Mouse (Mus musculus) hindbrain, embryonic 12.5 days (tissue): ENCODE measurements around the gene Icam1. TPM values are rescaled to one million over a fixed set of nuclear protein-coding genes. Genes with fewer than 3 reads are reported as not detected.

Source experiments
- ATAC-seq: fragments of 200-750 bp; cut with Nextera tagmentation; 2 replicates; pipeline ENCODE4 v1.8.0; 2017; ENCODE audit warnings: moderate TSS enrichment; ENCODE audit not compliant: low FRiP score
- H3K27ac ChIP-seq: fragments of 300-500 bp; sonication (generic); 2 replicates; pipeline ENCODE4 v1.5.1; 2016; ENCODE audit warnings: mild to moderate bottlenecking
- H3K27me3 ChIP-seq: fragments of 300-500 bp; sonication (generic); 2 replicates; pipeline ENCODE4 v1.6.1; 2016; ENCODE audit warnings: mild to moderate bottlenecking
- H3K36me3 ChIP-seq: fragments of 300-500 bp; sonication (generic); 2 replicates; pipeline ENCODE4 v1.6.1; 2016; ENCODE audit warnings: mild to moderate bottlenecking
- H3K4me1 ChIP-seq: fragments of 300-500 bp; sonication (generic); 2 replicates; pipeline ENCODE4 v1.6.1; 2016
- H3K4me2 ChIP-seq: fragments of 300-500 bp; sonication (generic); replicated peaks from 2 replicates; pipeline ENCODE4 v1.6.1; 2016; ENCODE audit warnings: mild to moderate bottlenecking
- H3K4me3 ChIP-seq: fragments of 300-500 bp; sonication (generic); 2 replicates; pipeline ENCODE4 v1.5.1; 2016; ENCODE audit warnings: mild to moderate bottlenecking
- H3K9ac ChIP-seq: fragments of 300-500 bp; sonication (generic); 2 replicates; pipeline ENCODE4 v1.6.1; 2016; ENCODE audit warnings: mild to moderate bottlenecking, moderate library complexity
- H3K9me3 ChIP-seq: fragments of 300-500 bp; sonication (generic); replicated peaks from 2 replicates; pipeline ENCODE4 v1.6.1; 2016; ENCODE audit warnings: mild to moderate bottlenecking
- WGBS: fragments of 180-500 bp; shearing (Covaris S2); methylation state at CpG from one replicate; pipeline ENCODE4 v1.1.7; 2016; 5-methylcytosine and 5-hydroxymethylcytosine counted together
- polyA plus RNA-seq: library from polyadenylated mRNA; unstranded; fragments of >200 nt; fragmentation: Nextera tagmentation; extraction: Ambion mirVana; gene quantifications from 2 replicates; pipeline ENCODE4 v1.2.1, GENCODE M21; 2016

The Icam1 gene
- polyA plus RNA-seq = 5.2 and 5.5 TPM in 2 replicates

DNA sequence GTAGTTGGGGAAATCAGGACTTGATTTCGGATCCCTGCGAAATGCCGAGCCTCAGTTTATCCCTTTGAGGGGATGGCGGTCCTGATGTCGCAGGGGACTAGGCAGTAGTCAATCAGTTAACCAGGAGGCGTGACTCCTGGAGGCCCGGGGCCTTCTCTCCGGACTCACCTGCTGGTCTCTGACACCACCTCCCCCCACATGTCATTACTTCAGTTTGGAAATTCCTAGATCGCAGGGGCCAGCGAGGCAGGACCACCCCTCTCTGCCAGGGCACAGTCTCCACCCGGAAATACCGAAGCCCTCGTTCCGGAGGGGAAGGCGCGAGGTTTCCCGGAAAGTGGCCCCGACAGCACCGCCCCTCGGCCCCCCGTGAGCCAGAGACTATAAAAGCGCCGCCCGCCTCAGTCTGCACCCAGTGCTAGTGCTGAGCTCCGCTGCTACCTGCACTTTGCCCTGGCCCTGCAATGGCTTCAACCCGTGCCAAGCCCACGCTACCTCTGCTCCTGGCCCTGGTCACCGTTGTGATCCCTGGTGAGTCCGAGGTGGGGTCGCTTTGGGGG is at the start of gene Icam1:
TSS of gene Icam1 (plus strand) at position 415 of the 560 bp plus-strand sequence.
- Histone ChIP-seq H3K9me3 (no peaks in the 10 kb centered on the region; the same call in 1 of the 2 replicates), H3K27me3 (peaks cover 73% of the 10 kb centered on the region), H3K27ac (no peak within 1 kb of the TSS), H3K4me3 (peak within 1 kb of the TSS; percentile 21), H3K36me3 (no peaks in the 10 kb centered on the region), H3K9ac (peak within 1 kb of the TSS; percentile 38; the same call in 1 of the 2 replicates), H3K4me2 (peak within 1 kb of the TSS; percentile 44), H3K4me1 (peaks cover 4% of the 10 kb centered on the region; the same call in 1 of the 2 replicates)
- under 1% methylated on average over 30 of the region's 30 CpGs for WGBS
- ATAC-seq = no peak

DNA sequence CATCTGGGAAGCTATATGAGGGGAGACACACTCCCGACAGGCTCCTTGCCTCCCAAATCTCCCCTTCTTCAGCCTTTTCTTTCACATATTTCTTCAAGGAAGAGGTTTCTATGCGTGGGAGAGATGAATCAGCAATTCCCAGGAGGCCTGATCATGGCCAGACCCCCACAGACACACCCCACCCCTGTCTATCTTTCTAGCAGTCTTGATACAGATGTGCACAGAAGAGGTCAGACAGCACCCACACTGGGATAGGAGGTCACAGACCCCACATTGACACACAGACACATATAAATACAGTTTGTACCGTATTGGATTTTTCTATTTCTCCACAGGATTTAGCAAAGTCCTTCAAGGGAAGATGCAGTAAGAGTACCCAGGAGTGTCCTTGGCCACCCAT is 49.8 kb upstream of the Icam1 start:
- Histone ChIP-seq H3K9me3 (no peaks in the 10 kb centered on the region), H3K27ac (no peak overlapping the region), H3K27me3 (no peaks in the 10 kb centered on the region), H3K9ac (no peak overlapping the region), H3K4me1 (no peaks in the 10 kb centered on the region), H3K36me3 (peaks cover 28% of the 10 kb centered on the region), H3K4me3 (no peak overlapping the region), H3K4me2 (no peak overlapping the region)
- ATAC-seq = no peak
- 79% methylated on average over 3 of the region's 3 CpGs for WGBS

DNA sequence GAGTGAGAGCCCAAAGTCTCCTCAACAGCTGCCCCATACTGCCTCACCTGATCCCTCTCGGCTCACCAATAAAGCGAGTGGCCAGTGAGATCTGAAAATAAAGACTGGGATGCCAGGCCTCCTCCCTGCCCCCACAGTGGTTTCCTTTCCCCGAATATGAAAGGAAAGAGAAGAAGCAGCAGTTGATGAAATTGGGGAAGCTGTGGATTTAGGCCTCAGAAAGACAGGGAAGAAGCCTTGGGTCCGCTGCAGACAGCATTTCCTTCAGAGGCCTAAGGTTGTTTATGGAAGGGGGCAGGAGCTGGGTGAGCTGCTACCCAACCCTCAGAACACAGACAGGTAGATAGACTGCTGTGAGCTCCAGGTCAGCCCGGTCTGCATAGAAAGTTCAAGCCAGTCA is 49.0 kb upstream of the Icam1 start:
- Histone ChIP-seq H3K4me1 (peaks cover 2% of the 10 kb centered on the region), H3K4me3 (no peak overlapping the region), H3K9ac (no peak overlapping the region), H3K36me3 (peaks cover 28% of the 10 kb centered on the region), H3K27ac (no peak overlapping the region), H3K4me2 (no peak overlapping the region), H3K27me3 (no peaks in the 10 kb centered on the region), H3K9me3 (no peaks in the 10 kb centered on the region)
- ATAC-seq = no peak
- WGBS = 84% methylated on average over 5 of the region's 5 CpGs

DNA sequence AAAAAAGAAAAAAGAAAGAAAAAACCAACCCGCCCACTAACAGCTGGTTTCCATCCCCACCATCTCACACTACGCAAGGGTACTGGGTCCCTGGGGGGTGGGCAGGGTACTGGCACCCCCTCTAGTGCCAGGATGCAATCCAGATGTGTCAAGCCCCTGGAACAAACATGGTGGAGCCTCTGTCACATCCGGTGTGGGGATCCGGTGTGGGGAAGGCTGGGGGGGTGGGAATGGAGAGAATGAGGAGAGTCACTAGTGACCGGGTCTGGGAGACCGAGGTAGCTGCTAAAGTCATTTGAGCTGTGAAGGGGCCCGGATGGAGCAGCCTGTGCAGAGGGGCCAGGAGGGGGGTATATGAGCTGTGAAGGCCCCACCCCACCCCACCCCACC is 44.0 kb upstream of the Icam1 start:
- peaks cover 36% of the 10 kb centered on the region for H3K4me1 ChIP-seq
- H3K4me3 ChIP-seq = no peak overlapping the region
- H3K4me2 ChIP-seq = peak overlapping the region; percentile 44
- H3K9me3 ChIP-seq = no peaks in the 10 kb centered on the region
- H3K9ac ChIP-seq = peak overlapping the region; percentile 32; the same call in 1 of the 2 replicates
- no peak for ATAC-seq
- H3K27me3 ChIP-seq = peaks cover 6% of the 10 kb centered on the region; the same call in 1 of the 2 replicates
- peaks cover 20% of the 10 kb centered on the region for H3K36me3 ChIP-seq
- H3K27ac ChIP-seq = peak overlapping the region; percentile 77
- WGBS = 70% methylated on average over 7 of the region's 7 CpGs

DNA sequence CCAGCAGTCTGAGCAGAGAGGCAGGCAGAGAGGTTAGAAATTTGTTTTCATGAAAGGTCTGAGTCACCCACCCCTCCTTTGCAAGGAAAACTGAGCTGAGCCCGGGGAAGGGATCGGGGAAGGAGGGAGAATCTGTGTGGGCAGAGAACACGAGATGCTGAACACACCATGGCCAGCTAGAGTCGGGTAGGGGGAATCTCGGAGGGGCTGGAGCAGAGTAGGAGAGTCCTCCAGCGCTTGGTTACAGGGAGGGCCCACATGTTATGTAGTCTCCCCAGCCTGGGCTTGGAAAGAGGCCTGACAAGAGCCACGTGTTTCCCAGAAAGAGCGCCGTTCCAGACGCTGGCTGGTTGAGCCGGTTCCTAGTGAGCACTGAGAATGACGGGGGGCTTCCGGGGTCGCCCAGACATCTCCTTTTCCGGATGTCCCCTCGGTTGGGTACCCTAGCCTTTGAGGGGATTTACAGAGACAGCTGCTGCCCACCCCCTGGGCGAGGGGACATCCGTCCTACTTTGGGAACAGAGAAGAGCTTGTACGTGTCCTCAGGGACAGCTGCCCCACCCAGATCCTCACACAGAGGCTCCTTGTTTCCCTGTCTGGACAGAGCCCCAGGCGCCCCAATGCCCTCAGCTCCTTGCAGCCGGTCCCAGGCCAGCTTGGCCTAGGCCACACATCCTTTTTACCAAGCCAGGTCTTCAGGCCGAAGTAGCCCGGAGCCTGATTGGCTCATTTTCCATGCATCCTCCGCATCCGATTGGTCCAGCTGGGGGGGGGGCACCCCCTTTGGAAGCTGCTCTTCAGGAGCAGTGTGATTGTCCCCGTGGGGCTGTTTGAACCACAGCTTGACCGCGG is 43.4 kb upstream of the Icam1 start:
- H3K9ac ChIP-seq = peak overlapping the region; percentile 32
- H3K27ac ChIP-seq = peak overlapping the region; percentile 77
- H3K27me3 ChIP-seq = peaks cover 6% of the 10 kb centered on the region; the same call in 1 of the 2 replicates
- H3K4me2 ChIP-seq = peak overlapping the region; percentile 44
- 0 out of 2 replicates have a peak, but pooled peaks have one; percentile 3 for ATAC-seq
- no peak overlapping the region for H3K4me3 ChIP-seq
- peaks cover 36% of the 10 kb centered on the region for H3K4me1 ChIP-seq
- no peaks in the 10 kb centered on the region for H3K9me3 ChIP-seq
- 32% methylated on average over 28 of the region's 28 CpGs for WGBS
- H3K36me3 ChIP-seq = peaks cover 15% of the 10 kb centered on the region

DNA sequence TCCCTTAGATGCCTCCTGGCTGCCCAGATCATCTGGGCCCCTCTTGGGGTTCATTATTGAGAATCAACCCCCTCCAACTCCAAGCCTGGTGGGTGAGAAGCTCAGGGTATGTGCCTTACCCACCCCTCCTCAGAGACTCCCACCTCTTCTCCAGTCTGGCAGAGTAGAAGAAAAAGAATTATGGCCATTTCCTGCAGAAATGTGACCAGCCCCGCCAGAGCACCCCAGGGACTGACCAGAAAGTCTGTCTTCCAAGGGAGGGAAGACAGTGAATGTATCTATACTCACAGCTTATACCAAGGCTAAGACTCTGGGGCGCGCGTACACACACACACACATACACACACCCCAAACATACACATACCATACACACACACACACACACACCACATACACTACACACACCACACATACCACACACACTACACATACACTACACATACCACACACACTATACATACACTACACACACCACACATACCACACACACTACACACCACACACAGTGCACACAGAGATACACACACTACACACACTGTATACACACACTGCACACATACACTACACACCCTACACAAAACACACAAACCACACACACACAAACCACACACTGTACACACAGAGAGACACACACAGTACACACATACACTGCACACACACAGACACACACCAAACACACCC is 42.6 kb upstream of the Icam1 start:
- Histone ChIP-seq H3K9me3 (no peaks in the 10 kb centered on the region), H3K4me2 (peak overlapping the region; percentile 44), H3K27ac (peak overlapping the region; percentile 77; the same call in 1 of the 2 replicates), H3K4me3 (no peak overlapping the region), H3K4me1 (peaks cover 36% of the 10 kb centered on the region), H3K9ac (peak overlapping the region; percentile 32; the same call in 1 of the 2 replicates), H3K27me3 (peaks cover 6% of the 10 kb centered on the region; the same call in 1 of the 2 replicates), H3K36me3 (peaks cover 7% of the 10 kb centered on the region)
- WGBS = 86% methylated on average over 4 of the region's 4 CpGs
- no peak for ATAC-seq

DNA sequence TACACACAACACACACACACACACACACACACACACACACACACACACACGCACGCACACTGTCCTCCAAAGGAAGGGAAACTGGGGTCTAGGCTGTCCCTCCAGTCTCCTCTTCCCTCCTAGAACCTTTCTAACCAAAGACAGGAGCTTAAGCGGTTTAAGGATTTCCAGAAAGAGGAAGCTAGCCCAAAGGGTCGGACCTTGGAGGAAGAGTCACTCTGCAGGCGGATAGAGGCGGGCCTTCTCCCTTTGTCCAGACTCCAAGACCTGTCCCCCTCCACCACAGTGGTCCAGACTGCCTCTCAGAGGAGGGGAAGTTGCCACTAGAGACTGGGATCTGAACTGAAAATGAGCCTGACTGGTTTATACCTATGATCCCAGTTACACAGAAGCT is 42.1 kb upstream of the Icam1 start:
- peaks cover 6% of the 10 kb centered on the region; the same call in 1 of the 2 replicates for H3K27me3 ChIP-seq
- 0 out of 2 replicates have a peak overlapping the region, but pooled peaks have one; percentile 77 for H3K27ac ChIP-seq
- no peaks in the 10 kb centered on the region for H3K9me3 ChIP-seq
- ATAC-seq = no peak
- no peak overlapping the region for H3K9ac ChIP-seq
- H3K4me1 ChIP-seq = peaks cover 36% of the 10 kb centered on the region
- peak overlapping the region; percentile 44 for H3K4me2 ChIP-seq
- no peak overlapping the region for H3K4me3 ChIP-seq
- 59% methylated on average over 6 of the region's 6 CpGs for WGBS
- H3K36me3 ChIP-seq = 0 out of 2 replicates have a peak, but pooled peaks cover 2% of the 10 kb centered on the region

DNA sequence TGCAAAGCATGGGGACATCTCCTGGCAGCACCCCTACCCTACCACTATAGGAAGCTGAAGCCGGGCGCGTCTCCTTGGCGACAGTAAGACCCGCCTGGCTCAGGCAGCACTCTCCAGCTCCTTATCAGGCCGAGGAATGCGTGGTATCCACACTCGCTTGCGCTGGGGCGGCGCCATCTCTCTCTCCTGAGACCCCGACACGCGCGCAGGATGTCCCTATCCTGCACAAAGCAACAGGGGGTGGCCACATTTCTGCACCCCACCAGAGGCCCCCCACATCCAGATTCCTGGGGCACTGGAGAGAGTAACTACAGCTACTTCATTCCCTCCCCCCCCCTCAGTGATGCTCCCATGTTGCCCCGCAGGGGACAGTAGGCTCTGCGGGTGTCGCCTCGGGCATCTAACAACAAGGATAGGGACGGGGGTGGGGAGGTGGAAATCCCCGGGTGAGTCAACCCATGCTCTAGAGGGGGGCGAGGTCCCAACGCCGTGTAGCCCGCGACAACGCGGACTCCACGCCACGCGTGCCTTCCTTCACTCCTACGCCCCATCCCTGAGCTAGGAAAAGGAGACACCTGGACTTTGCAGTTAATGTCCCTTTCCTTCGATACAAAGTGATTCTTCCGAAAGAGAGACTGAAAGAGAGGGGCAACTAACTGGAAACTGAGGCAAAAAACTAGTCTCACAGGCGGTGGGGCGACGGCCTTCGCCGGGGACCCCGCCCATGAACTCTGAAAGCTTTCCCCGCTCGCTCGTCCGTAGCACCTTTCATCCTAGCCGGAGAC is 40.2 kb upstream of the Icam1 start:
- ATAC-seq = peak; percentile 33
- peak overlapping the region; percentile 78 for H3K4me3 ChIP-seq
- no peaks in the 10 kb centered on the region for H3K9me3 ChIP-seq
- H3K9ac ChIP-seq = peak overlapping the region; percentile 78
- peak overlapping the region; percentile 80 for H3K27ac ChIP-seq
- peak overlapping the region; percentile 89 for H3K4me2 ChIP-seq
- no peaks in the 10 kb centered on the region for H3K36me3 ChIP-seq
- peaks cover 36% of the 10 kb centered on the region for H3K4me1 ChIP-seq
- peaks cover 6% of the 10 kb centered on the region; the same call in 1 of the 2 replicates for H3K27me3 ChIP-seq
- under 1% methylated on average over 45 of the region's 45 CpGs for WGBS

DNA sequence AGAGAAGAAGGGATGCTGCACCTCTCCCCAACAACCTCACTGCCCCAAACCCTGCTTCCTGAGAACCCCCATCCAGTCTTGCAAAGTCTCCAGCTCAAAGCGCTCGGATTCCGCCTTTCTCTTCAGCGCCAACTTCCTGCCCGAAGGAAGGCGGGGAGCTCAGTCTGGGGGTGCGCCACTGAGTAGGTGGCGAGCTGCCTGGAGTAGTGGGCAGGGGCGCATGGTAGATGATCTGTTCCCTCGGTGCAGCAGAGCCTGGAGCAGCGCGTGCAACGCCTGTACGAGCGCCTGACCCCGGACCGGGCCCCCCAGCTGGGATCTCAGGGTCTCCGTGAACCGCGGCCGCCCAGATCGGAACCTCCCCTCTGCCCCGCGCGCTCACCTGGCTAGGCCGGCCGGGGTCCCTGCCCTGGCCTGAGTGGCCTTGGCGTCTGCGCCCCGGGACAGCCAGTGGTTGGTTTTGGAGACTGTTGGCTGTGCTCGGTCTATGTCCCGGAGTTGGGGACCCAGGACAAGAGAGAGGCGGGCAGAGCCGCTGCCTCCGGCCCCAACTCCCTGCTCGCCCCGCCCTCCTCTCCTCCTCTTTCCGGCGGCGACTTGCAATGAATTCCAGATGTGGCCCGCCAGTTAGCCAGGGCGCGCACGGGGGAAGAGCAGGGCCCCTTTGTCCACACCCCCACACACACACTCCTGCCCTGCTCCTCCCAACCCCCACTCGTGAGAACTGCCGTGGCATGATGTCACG is 39.4 kb upstream of the Icam1 start, which contains the start of gene S1pr2:
TSS of gene S1pr2 (minus strand) at position 566 of the 745 bp plus-strand sequence.
- WGBS = under 1% methylated on average over 36 of the region's 47 CpGs
- Histone ChIP-seq H3K9ac (peak within 1 kb of the TSS; percentile 78), H3K4me1 (peaks cover 36% of the 10 kb centered on the region), H3K4me3 (peak within 1 kb of the TSS; percentile 78), H3K36me3 (no peaks in the 10 kb centered on the region), H3K4me2 (peak within 1 kb of the TSS; percentile 89), H3K27me3 (peaks cover 6% of the 10 kb centered on the region; the same call in 1 of the 2 replicates), H3K27ac (peak within 1 kb of the TSS; percentile 80), H3K9me3 (no peaks in the 10 kb centered on the region)
- peak; percentile 72 for ATAC-seq

DNA sequence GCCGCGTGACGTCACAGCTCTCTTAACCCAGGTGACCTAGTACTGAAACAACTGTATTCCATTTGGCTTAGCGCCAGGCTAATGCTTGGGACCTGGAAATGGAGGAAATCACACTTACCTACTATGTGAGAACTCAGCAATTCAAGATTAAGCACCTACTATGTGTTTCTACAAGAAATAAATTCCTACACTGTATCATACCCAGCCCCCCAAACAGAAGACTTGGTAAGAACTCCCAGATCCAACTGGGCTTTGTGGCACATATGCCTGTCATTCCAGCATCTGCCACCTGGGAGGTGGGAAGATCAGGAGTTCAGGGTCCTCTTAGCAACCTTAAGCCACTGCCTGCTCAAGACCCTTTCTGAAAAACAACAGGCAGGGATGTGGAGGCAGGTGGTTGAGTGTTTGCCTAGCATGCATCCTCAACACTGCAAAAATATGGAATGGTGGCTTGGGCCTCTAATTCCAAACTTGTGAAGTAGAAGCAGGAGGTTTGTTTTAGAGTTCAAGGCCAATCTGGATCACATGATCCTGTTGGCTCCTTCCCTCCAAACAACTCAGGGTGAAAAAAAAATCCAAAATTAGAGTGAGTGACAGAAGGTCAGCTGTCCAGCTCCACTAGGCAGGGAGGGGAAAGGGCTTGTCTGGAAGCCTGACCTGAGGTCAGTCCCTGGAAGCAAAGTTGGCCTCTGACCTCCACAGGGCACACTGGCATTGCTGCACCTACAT is 38.7 kb upstream of the Icam1 start:
- peak overlapping the region; percentile 78; the same call in 1 of the 2 replicates for H3K9ac ChIP-seq
- H3K4me1 ChIP-seq = peaks cover 31% of the 10 kb centered on the region
- peak overlapping the region; percentile 89 for H3K4me2 ChIP-seq
- WGBS = 6% methylated on average over 4 of the region's 4 CpGs
- H3K9me3 ChIP-seq = no peaks in the 10 kb centered on the region
- H3K27ac ChIP-seq = no peak overlapping the region; the same call in 1 of the 2 replicates
- peak; percentile 18 for ATAC-seq
- H3K4me3 ChIP-seq = peak overlapping the region; percentile 78
- H3K36me3 ChIP-seq = no peaks in the 10 kb centered on the region
- H3K27me3 ChIP-seq = peaks cover 6% of the 10 kb centered on the region; the same call in 1 of the 2 replicates
